Mouse (Mus musculus) stomach, postnatal 0 days (tissue): Measurements from ENCODE around the gene Ano3. TPM values are rescaled to one million over a fixed set of nuclear protein-coding genes. Genes with fewer than 3 reads are reported as not detected.

ENCODE experiments used
- ATAC-seq: fragments of 200-750 bp; cut with Nextera tagmentation; 2 replicates; pipeline ENCODE4 v1.8.0; 2017; ENCODE audit not compliant: low FRiP score, low TSS enrichment
- DNase-seq: peaks from one replicate; pipeline ENCODE4 v3.0.0-alpha.2; 2016; ENCODE audit warnings: low spot score
- H3K27ac ChIP-seq: fragments of 300-500 bp; sonication (generic); replicated peaks from 2 replicates; pipeline ENCODE4 v1.5.1; 2014; ENCODE audit warnings: mild to moderate bottlenecking, control low read depth
- H3K27me3 ChIP-seq: fragments of 300-500 bp; sonication (generic); 2 replicates; pipeline ENCODE4 v1.6.1; 2014; ENCODE audit warnings: low read length; ENCODE audit not compliant: control insufficient read depth, insufficient read depth
- H3K36me3 ChIP-seq: fragments of 300-500 bp; sonication (generic); 2 replicates; pipeline ENCODE4 v1.6.1; 2014; ENCODE audit warnings: low read length, mixed read lengths; ENCODE audit not compliant: control insufficient read depth, insufficient read depth
- H3K4me1 ChIP-seq: fragments of 300-500 bp; sonication (generic); replicated peaks from 2 replicates; pipeline ENCODE4 v1.6.1; 2014; ENCODE audit warnings: antibody characterized with exemption; ENCODE audit not compliant: control insufficient read depth, insufficient read depth
- H3K4me2 ChIP-seq: fragments of 300-500 bp; sonication (generic); replicated peaks from 2 replicates; pipeline ENCODE4 v1.6.1; 2014; ENCODE audit warnings: low read depth, mild to moderate bottlenecking, control low read depth, moderate library complexity
- H3K4me3 ChIP-seq: fragments of 300-500 bp; sonication (generic); 2 replicates; pipeline ENCODE4 v1.5.1; 2014; ENCODE audit warnings: low read depth, low read length, control low read depth
- H3K9ac ChIP-seq: fragments of 300-500 bp; sonication (generic); 2 replicates; pipeline ENCODE4 v1.6.1; 2014; ENCODE audit warnings: mild to moderate bottlenecking, low read length, control low read depth, mixed read lengths
- H3K9me3 ChIP-seq: fragments of 300-500 bp; sonication (generic); 2 replicates; pipeline ENCODE4 v1.6.1; 2016; ENCODE audit warnings: low read length; ENCODE audit not compliant: control insufficient read depth
- CTCF ChIP-seq: IDR thresholded peaks from 2 replicates; pipeline ENCODE4 v1.5.1; 2016; ENCODE audit warnings: antibody characterized with exemption, low read depth, mild to moderate bottlenecking, moderate library complexity
- EP300 ChIP-seq: optimal IDR thresholded peaks from 2 replicates; pipeline ENCODE3; 2016; ENCODE audit warnings: antibody characterized with exemption
- WGBS: fragments of 180-500 bp; shearing (Covaris S2); extraction: QIAGEN DNeasy Blood & Tissue Kit; methylation state at CpG from one replicate; pipeline ENCODE4 v1.1.7; 2014; 5-methylcytosine and 5-hydroxymethylcytosine counted together
- polyA plus RNA-seq: library from polyadenylated mRNA; unstranded; fragments of >200 nt; fragmentation: Nextera tagmentation; extraction: Ambion mirVana; gene quantifications from 2 replicates; pipeline ENCODE4 v1.2.1, GENCODE M21; 2015

The Ano3 gene
- polyA plus RNA-seq, 1 experiment from 2014 or later, result 0.16 TPM

DNA sequence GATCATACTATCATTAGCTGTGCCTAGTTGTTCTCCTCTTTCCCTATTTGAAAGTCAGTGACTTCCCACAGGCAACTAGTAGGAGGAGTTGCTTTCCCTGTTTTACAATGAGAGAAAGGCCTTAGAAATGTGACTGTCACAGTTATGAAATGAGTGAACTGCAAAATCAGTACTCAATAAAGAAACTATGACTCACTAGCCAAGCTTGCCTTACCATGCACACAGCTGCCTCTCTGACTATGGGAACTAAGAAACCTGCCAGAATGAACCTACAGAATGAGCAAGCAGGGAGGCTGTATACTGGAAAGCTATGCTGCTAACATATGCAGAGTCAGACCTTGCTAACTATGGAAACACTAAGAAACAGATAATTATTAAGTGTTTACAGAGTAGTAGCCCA, 231.7 kb downstream of the Ano3 start:
- no peak overlapping the region for H3K4me3 ChIP-seq
- no peaks in the 10 kb centered on the region for H3K4me1 ChIP-seq
- TF ChIP-seq EP300 (no peak), CTCF (no peak)
- no peak for DNase-seq
- no peaks in the 10 kb centered on the region for H3K27me3 ChIP-seq
- H3K9ac ChIP-seq, result no peak overlapping the region
- H3K36me3 ChIP-seq, result no peaks in the 10 kb centered on the region
- ATAC-seq, result no peak
- no peak overlapping the region for H3K4me2 ChIP-seq
- no peaks in the 10 kb centered on the region for H3K9me3 ChIP-seq
- H3K27ac ChIP-seq, result no peak overlapping the region

DNA sequence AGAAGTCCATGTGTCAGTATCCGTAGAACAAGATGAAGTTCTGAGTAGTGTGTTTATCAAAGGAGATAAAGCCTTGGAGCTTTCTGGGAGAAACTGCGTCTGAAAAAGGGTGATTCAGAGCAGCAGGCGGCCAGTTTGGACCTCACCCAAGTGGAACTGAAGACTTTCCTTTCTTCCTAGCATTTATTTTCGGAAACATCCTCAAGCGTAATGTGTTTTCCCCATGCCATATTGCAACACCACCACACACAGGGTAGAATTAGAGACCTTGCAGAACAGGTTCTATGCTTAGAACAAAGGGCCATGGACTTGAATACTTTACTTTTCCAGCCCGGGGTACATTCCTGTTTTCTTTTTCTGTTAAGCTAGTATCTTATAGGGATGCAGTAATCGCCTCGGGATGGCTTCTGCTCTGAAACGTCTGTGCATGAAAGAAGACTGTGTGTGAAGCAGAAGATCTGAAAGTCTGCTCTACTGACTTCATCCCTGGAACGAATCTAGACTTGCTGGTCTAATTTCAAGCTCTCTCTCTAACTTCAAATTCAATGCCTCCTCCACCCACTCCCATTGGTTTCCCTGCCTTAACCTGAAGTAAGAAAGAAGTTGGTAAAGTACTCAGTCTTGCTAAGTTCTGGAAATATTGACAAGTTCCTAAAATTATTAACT, 240.5 kb downstream of the Ano3 start:
- Histone ChIP-seq H3K9me3 (no peaks in the 10 kb centered on the region), H3K4me3 (no peak overlapping the region), H3K4me2 (no peak overlapping the region), H3K27ac (peak overlapping the region; percentile 53; the same call in 1 of the 2 replicates), H3K9ac (no peak overlapping the region), H3K4me1 (no peaks in the 10 kb centered on the region), H3K36me3 (no peaks in the 10 kb centered on the region), H3K27me3 (no peaks in the 10 kb centered on the region)
- DNase-seq, result no peak
- 35% methylated on average over 10 of the region's 10 CpGs for WGBS
- ATAC-seq, result no peak; the same call in 1 of the 2 replicates
- no peak for TF ChIP-seq CTCF
- TF ChIP-seq EP300, result peak; percentile 66

DNA sequence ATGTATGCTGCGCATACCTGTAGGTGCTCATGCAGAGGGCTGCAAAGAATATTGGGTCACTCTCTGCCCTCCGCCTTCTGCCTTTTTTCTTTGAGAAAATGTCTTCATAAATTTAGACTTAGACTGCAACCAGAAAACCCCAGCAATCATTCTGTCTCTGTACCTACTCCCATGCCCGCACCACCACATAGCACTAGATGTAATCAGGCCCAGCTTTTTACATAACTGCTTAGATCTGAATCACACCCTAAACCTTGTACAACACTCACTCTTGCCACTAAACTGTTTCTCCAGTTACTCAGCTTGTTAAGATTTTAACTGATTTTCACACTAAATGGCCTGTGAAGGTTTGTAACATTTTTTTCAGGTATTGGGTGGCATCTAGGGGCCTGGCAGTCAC, 241.3 kb downstream of the Ano3 start:
- ATAC-seq (no peak), DNase-seq (no peak)
- Histone ChIP-seq H3K27ac (peak overlapping the region; percentile 53; the same call in 1 of the 2 replicates), H3K9me3 (no peaks in the 10 kb centered on the region), H3K36me3 (no peaks in the 10 kb centered on the region), H3K27me3 (no peaks in the 10 kb centered on the region), H3K9ac (no peak overlapping the region), H3K4me2 (no peak overlapping the region), H3K4me1 (no peaks in the 10 kb centered on the region), H3K4me3 (no peak overlapping the region)
- TF ChIP-seq EP300 (no peak), CTCF (no peak)
- 86% methylated on average over 3 of the region's 3 CpGs for WGBS

DNA sequence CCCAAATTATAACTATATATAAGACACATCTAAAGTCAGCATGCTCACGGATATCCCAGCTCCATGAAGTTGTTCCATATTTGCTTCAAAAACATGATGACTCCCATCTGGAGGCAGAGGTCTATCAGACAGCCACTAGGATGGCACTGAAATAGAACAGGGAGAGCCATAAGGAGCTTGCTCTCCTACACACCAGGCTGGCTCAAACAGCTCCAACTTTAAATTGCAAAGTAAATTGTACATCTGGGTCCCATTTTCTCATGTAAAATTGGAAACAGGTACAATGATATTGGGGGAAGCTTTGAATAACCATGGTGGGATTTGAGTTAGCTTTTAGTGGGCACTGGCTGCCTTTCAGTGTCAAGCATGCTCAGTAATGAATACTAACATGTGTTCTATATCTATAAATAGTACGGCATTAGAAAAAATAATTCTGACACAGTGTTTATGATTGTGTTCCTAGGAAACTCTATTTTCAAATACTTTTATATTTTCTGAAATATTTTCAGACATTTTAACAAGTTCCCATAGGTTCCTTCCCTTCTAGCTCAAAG, 279.6 kb downstream of the Ano3 start:
- Histone ChIP-seq H3K36me3 (no peaks in the 10 kb centered on the region), H3K4me2 (no peak overlapping the region), H3K9me3 (no peaks in the 10 kb centered on the region), H3K4me1 (no peaks in the 10 kb centered on the region), H3K9ac (no peak overlapping the region), H3K4me3 (no peak overlapping the region), H3K27me3 (no peaks in the 10 kb centered on the region), H3K27ac (no peak overlapping the region)
- TF ChIP-seq EP300, result no peak
- no peak for TF ChIP-seq CTCF
- WGBS, result 60% methylated on average over 2 of the region's 2 CpGs
- DNase-seq (no peak), ATAC-seq (no peak)

DNA sequence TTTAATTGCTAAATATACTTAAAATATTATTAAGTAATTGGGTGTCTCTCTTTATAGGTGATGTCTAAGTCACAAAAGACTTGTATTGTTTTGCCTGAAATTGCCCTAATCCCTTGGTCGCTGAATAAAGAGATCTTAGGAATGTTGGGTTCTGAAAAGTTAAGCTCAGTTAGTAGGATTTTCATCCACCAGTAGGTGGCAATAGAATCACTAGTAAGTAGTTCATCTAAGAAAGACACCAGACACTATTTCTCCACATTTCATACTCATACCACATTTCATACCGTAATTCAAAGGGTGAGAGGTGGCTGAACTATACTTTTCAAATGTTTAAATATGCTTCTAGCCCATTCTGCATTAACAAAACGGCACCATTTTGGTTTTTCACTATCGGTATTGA, 287.4 kb downstream of the Ano3 start:
- no peak for TF ChIP-seq EP300
- peak; percentile 78 for TF ChIP-seq CTCF
- WGBS, result 36% methylated on average over 4 of the region's 4 CpGs
- DNase-seq, result no peak

GRCm38 (mm10) chr2:110644846-110645245, 305.9 kb downstream of the Ano3 start:
- no peak overlapping the region for H3K27ac ChIP-seq
- no peaks in the 10 kb centered on the region for H3K4me1 ChIP-seq
- no peaks in the 10 kb centered on the region for H3K9me3 ChIP-seq
- no peaks in the 10 kb centered on the region for H3K27me3 ChIP-seq
- H3K36me3 ChIP-seq, result no peaks in the 10 kb centered on the region
- H3K9ac ChIP-seq, result no peak overlapping the region
- no peak for ATAC-seq
- TF ChIP-seq CTCF, result no peak
- no peak for TF ChIP-seq EP300
- H3K4me2 ChIP-seq, result no peak overlapping the region
- DNase-seq, result no peak
- no peak overlapping the region for H3K4me3 ChIP-seq

More for the DNA sequence above, 287.4 kb downstream of the Ano3 start:
- H3K9me3 ChIP-seq, result no peaks in the 10 kb centered on the region
- H3K27me3 ChIP-seq, result no peaks in the 10 kb centered on the region
- ATAC-seq, result no peak
- no peaks in the 10 kb centered on the region for H3K36me3 ChIP-seq
- H3K9ac ChIP-seq, result no peak overlapping the region
- H3K4me1 ChIP-seq, result no peaks in the 10 kb centered on the region
- H3K4me3 ChIP-seq, result no peak overlapping the region
- no peak overlapping the region for H3K4me2 ChIP-seq
- no peak overlapping the region for H3K27ac ChIP-seq
